In the genomic region with DNA sequence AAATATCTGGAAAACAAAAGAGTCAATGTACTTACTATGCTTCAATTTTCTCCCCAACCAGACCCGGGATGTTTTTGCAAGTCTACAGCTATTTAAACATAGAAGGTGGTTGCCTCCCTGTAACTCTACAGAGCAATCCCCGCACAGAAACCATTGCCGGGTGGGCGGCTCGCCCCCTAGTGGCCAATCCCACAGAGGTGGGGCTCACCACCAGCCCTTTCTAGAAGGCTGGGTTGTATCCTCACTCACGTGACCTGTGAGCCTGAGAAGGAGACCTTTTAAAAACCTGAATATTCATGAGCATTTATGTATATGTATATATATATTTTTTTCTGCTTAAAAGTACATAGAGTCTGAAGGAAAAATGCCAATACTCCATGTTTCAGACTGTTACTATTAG, we compare ENCODE assay signal across 9 mouse cellular contexts. TPM values are rescaled to one million over a fixed set of nuclear protein-coding genes. Genes with fewer than 3 reads are reported as not detected.
DNase-seq lines count a peak whose midpoint lies in the region; ATAC-seq and TF ChIP-seq lines count a peak whose summit lies in the region.
"Had no signal": no experiment of that assay in that cellular context is flagged by ENCODE, and none has a peak within 500 bp of the region (broad histone marks: within the 10 kb centered on the region; RNA-seq: fewer than 3 reads in every experiment).

No protein-coding gene starts in this region.

- no peaks in the 10 kb centered on the region for H3K9me3 ChIP-seq in hindbrain, embryonic 10.5 days
- no peaks in the 10 kb centered on the region for H3K9me3 ChIP-seq in hindbrain, embryonic 12.5 days (replicated peaks)
- no peaks in the 10 kb centered on the region for H3K9me3 ChIP-seq in embryonic facial prominence, embryonic 14.5 days (ENCODE audit: control insufficient read depth, low read length)
- no peaks in the 10 kb centered on the region for H3K9me3 ChIP-seq in hindbrain, postnatal 0 days (ENCODE audit: low read length)
- no peaks in the 10 kb centered on the region for H3K9me3 ChIP-seq in limb, embryonic 13.5 days
- H3K9me3 ChIP-seq in midbrain, embryonic 16.5 days (replicated peaks; ENCODE audit: control insufficient read depth, low read length, poor library complexity, severe bottlenecking), result no peaks in the 10 kb centered on the region
- H3K9me3 ChIP-seq: embryonic facial prominence, embryonic 13.5 days had no signal

- H3K4me3 ChIP-seq in hindbrain, embryonic 10.5 days, result no peak overlapping the region
- no peak overlapping the region for H3K4me3 ChIP-seq in hindbrain, embryonic 12.5 days
- H3K4me3 ChIP-seq in bone marrow, adult 2 months (replicated peaks; ENCODE audit: control insufficient read depth, low read depth, low read length), result no peak overlapping the region
- H3K4me3 ChIP-seq in embryonic facial prominence, embryonic 14.5 days (ENCODE audit: low read depth, low read length), result no peak overlapping the region
- H3K4me3 ChIP-seq in hindbrain, postnatal 0 days (ENCODE audit: low read length), result no peak overlapping the region
- H3K4me3 ChIP-seq in limb, embryonic 13.5 days, result no peak overlapping the region
- no peak overlapping the region for H3K4me3 ChIP-seq in midbrain, embryonic 16.5 days (ENCODE audit: low read depth, low read length)
- H3K4me3 ChIP-seq: embryonic facial prominence, embryonic 13.5 days had no signal

- ATAC-seq in hindbrain, embryonic 12.5 days (ENCODE audit: low FRiP score), result no peak
- peak; percentile 77; the same call in 1 of the 2 replicates for ATAC-seq in embryonic facial prominence, embryonic 14.5 days (ENCODE audit: low read depth)
- peak; percentile 85 for ATAC-seq in hindbrain, postnatal 0 days
- peak; percentile 50; the same call in 1 of the 2 replicates for ATAC-seq in limb, embryonic 13.5 days (ENCODE audit: low FRiP score, low read depth)
- 0 out of 2 replicates have a peak, but pooled peaks have one; percentile 51 for ATAC-seq in midbrain, embryonic 16.5 days

- DNase-seq in hindbrain, embryonic 10.5 days (ENCODE audit: low spot score), result peak; percentile 66
- peak; percentile 41 for DNase-seq in embryonic facial prominence, embryonic 14.5 days (ENCODE audit: low spot score)
- peak; percentile 67 for DNase-seq in hindbrain, postnatal 0 days (ENCODE audit: low spot score)
- DNase-seq in testis, postnatal 10 days (ENCODE audit: low spot score), result peak; percentile 80

- no peak overlapping the region for H3K4me2 ChIP-seq in hindbrain, embryonic 12.5 days (replicated peaks)
- H3K4me2 ChIP-seq in embryonic facial prominence, embryonic 14.5 days (ENCODE audit: low read depth, low read length), result no peak overlapping the region
- H3K4me2 ChIP-seq in hindbrain, postnatal 0 days (ENCODE audit: low read depth, low read length), result no peak overlapping the region
- H3K4me2 ChIP-seq in limb, embryonic 13.5 days (replicated peaks), result no peak overlapping the region
- H3K4me2 ChIP-seq in midbrain, embryonic 16.5 days (ENCODE audit: low read length), result no peak overlapping the region
- H3K4me2 ChIP-seq: embryonic facial prominence, embryonic 13.5 days had no signal

- H3K36me3 ChIP-seq in hindbrain, embryonic 10.5 days, result peaks cover 17% of the 10 kb centered on the region
- no peaks in the 10 kb centered on the region for H3K36me3 ChIP-seq in hindbrain, embryonic 12.5 days
- H3K36me3 ChIP-seq in embryonic facial prominence, embryonic 14.5 days (ENCODE audit: control insufficient read depth, insufficient read depth, low read length), result no peaks in the 10 kb centered on the region
- H3K36me3 ChIP-seq in hindbrain, postnatal 0 days (ENCODE audit: insufficient read depth, low read length), result no peaks in the 10 kb centered on the region
- no peaks in the 10 kb centered on the region for H3K36me3 ChIP-seq in limb, embryonic 13.5 days
- H3K36me3 ChIP-seq in midbrain, embryonic 16.5 days (ENCODE audit: control insufficient read depth, insufficient read depth, low read length), result no peaks in the 10 kb centered on the region
- H3K36me3 ChIP-seq: embryonic facial prominence, embryonic 13.5 days had no signal

- H3K27me3 ChIP-seq in hindbrain, embryonic 10.5 days (ENCODE audit: insufficient read depth, poor library complexity, severe bottlenecking), result no peaks in the 10 kb centered on the region
- no peaks in the 10 kb centered on the region for H3K27me3 ChIP-seq in hindbrain, embryonic 12.5 days
- no peaks in the 10 kb centered on the region for H3K27me3 ChIP-seq in embryonic facial prominence, embryonic 14.5 days (replicated peaks; ENCODE audit: control insufficient read depth, insufficient read depth, low read length)
- no peaks in the 10 kb centered on the region for H3K27me3 ChIP-seq in hindbrain, postnatal 0 days (ENCODE audit: insufficient read depth, low read length)
- no peaks in the 10 kb centered on the region for H3K27me3 ChIP-seq in limb, embryonic 13.5 days
- no peaks in the 10 kb centered on the region for H3K27me3 ChIP-seq in midbrain, embryonic 16.5 days (ENCODE audit: control insufficient read depth, insufficient read depth, low read depth, low read length)
- H3K27me3 ChIP-seq: embryonic facial prominence, embryonic 13.5 days had no signal

- H3K9ac ChIP-seq in hindbrain, embryonic 12.5 days, result no peak overlapping the region
- no peak overlapping the region for H3K9ac ChIP-seq in embryonic facial prominence, embryonic 14.5 days (ENCODE audit: low read depth, low read length)
- H3K9ac ChIP-seq in hindbrain, postnatal 0 days (replicated peaks; ENCODE audit: low read length), result no peak overlapping the region
- no peak overlapping the region for H3K9ac ChIP-seq in limb, embryonic 13.5 days
- no peak overlapping the region for H3K9ac ChIP-seq in midbrain, embryonic 16.5 days (ENCODE audit: low read depth, low read length)
- H3K9ac ChIP-seq: embryonic facial prominence, embryonic 13.5 days had no signal

- 14% methylated on average over 6 of the region's 6 CpGs for WGBS in hindbrain, embryonic 10.5 days
- 10% methylated on average over 6 of the region's 6 CpGs for WGBS in hindbrain, embryonic 12.5 days
- WGBS in bone marrow, adult 2 months, result 10% methylated on average over 6 of the region's 6 CpGs
- 7% methylated on average over 6 of the region's 6 CpGs for WGBS in embryonic facial prominence, embryonic 14.5 days
- whole genome bisulfite sequencing in hindbrain, postnatal 0 days, result 14% methylated on average over 6 of the region's 6 CpGs
- 12% methylated on average over 6 of the region's 6 CpGs for WGBS in limb, embryonic 13.5 days
- 8% methylated on average over 6 of the region's 6 CpGs for WGBS in midbrain, embryonic 16.5 days

- TF ChIP-seq CTCF in bone marrow, adult 2 months (IDR thresholded peaks at IDR 0.05; ENCODE audit: control insufficient read depth, insufficient read depth, low read length), result peak; percentile 73
- TF ChIP-seq CTCF in hindbrain, postnatal 0 days (IDR thresholded peaks at IDR 0.05; ENCODE audit: low read depth), result peak; percentile 80

- no peaks in the 10 kb centered on the region; the same call in 1 of the 2 replicates for H3K4me1 ChIP-seq in hindbrain, embryonic 10.5 days (replicated peaks)
- no peaks in the 10 kb centered on the region for H3K4me1 ChIP-seq in hindbrain, embryonic 12.5 days
- H3K4me1 ChIP-seq in bone marrow, adult 2 months (ENCODE audit: control insufficient read depth, insufficient read depth, low read length), result no peaks in the 10 kb centered on the region; the same call in 1 of the 2 replicates
- H3K4me1 ChIP-seq in embryonic facial prominence, embryonic 14.5 days (ENCODE audit: control insufficient read depth, insufficient read depth, low read length), result peaks cover 44% of the 10 kb centered on the region
- no peaks in the 10 kb centered on the region for H3K4me1 ChIP-seq in hindbrain, postnatal 0 days (ENCODE audit: insufficient read depth, low read length)
- H3K4me1 ChIP-seq in limb, embryonic 13.5 days, result peaks cover 32% of the 10 kb centered on the region
- no peaks in the 10 kb centered on the region for H3K4me1 ChIP-seq in midbrain, embryonic 16.5 days (ENCODE audit: control insufficient read depth, insufficient read depth, low read length)

- no peak for TF ChIP-seq POLR2A in bone marrow, adult 2 months (IDR thresholded peaks at IDR 0.05; ENCODE audit: borderline replicate concordance, control insufficient read depth, low read depth, low read length)

- no peak overlapping the region for H3K27ac ChIP-seq in hindbrain, embryonic 10.5 days
- H3K27ac ChIP-seq in hindbrain, embryonic 12.5 days, result no peak overlapping the region
- H3K27ac ChIP-seq in bone marrow, adult 2 months (ENCODE audit: control insufficient read depth, insufficient read depth, low read depth, low read length, poor library complexity), result no peak overlapping the region
- H3K27ac ChIP-seq in embryonic facial prominence, embryonic 14.5 days (replicated peaks; ENCODE audit: low read depth, low read length), result peak overlapping the region; percentile 35; the same call in 1 of the 2 replicates
- no peak overlapping the region for H3K27ac ChIP-seq in hindbrain, postnatal 0 days
- no peak overlapping the region for H3K27ac ChIP-seq in limb, embryonic 13.5 days
- no peak overlapping the region for H3K27ac ChIP-seq in midbrain, embryonic 16.5 days (ENCODE audit: low read length)
- H3K27ac ChIP-seq: embryonic facial prominence, embryonic 13.5 days had no signal

RNA-seq across cellular contexts. Expression of a gene that starts 49.9 kb away (rescaled TPM):
- 1.7 and 1.8 TPM in 2 replicates for polyA plus RNA-seq in hindbrain, embryonic 10.5 days (2016; fragmentation: Nextera tagmentation; extraction: Ambion mirVana)
- polyA plus RNA-seq in hindbrain, embryonic 12.5 days (2016; fragmentation: Nextera tagmentation; extraction: Ambion mirVana), result 1.1 and 1.4 TPM in 2 replicates
- 12.8 and 18.3 TPM in 2 replicates for polyA plus RNA-seq in bone marrow, adult 2 months (2011; ENCODE audit: insufficient read depth, insufficient read length, low replicate concordance, missing spikeins)
- polyA plus RNA-seq in embryonic facial prominence, embryonic 14.5 days (2014; fragmentation: Nextera tagmentation; extraction: Ambion mirVana), result 0.34 and 0.43 TPM in 2 replicates
- total RNA-seq in hindbrain, postnatal 0 days (2014; rRNA removed), result 0.26 and 0.83 TPM in 2 replicates
- 0.54 and 0.66 TPM in 2 replicates for polyA plus RNA-seq in hindbrain, postnatal 0 days (2015; fragmentation: Nextera tagmentation; extraction: Ambion mirVana)
- 0.38 and 0.98 TPM in 2 replicates for polyA plus RNA-seq in limb, embryonic 13.5 days (2015; fragmentation: Nextera tagmentation; extraction: Ambion mirVana)
- polyA plus RNA-seq in midbrain, embryonic 16.5 days (2015; fragmentation: Nextera tagmentation; extraction: Ambion mirVana), result 0.30 and 0.40 TPM in 2 replicates
